Mouse (Mus musculus): ENCODE results near the gene Eea1. TPM values are rescaled to one million over a fixed set of nuclear protein-coding genes. Genes with fewer than 3 reads are reported as not detected.
A peak's percentile ranks its signal among the peaks of the same experiment; 100 is the strongest.

Eea1 gene
- polyA plus RNA-seq, 1 experiment from 2014 or later, result 15.9 TPM

GRCm38 (mm10) chr10:95991176-95991575 is 50.7 kb downstream of the Eea1 start:
- no peak for ATAC-seq (ENCODE audit: extremely low read depth, insufficient number of reproducible peaks, low FRiP score, low TSS enrichment)
- WGBS, result 70% methylated on average over 1 of the region's 1 CpGs
- H3K9ac ChIP-seq, result no peak overlapping the region

DNA sequence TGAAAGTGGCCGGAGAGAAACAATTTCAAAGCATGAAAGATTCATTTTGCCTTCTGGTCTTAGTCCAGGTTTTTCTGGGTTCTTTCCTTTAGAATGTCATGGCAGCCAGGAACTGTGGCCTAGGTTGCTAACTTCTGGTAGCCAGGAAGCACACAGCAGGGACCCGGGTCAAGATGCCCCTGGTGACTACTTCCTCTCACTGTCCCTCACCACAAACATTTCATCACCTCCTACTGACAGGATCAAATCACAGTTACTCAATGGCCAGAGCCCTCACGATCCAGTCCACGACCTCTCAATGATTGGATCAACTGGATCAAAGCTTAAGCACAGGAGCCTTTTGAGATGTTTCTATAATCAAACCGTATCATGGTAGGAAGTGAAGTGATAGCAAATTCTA is 60.5 kb downstream of the Eea1 start:
- no peaks in the 10 kb centered on the region for H3K4me1 ChIP-seq
- H3K27ac ChIP-seq (replicated peaks), result no peak overlapping the region
- peaks cover 42% of the 10 kb centered on the region for H3K36me3 ChIP-seq
- no peak overlapping the region for H3K4me3 ChIP-seq
- H3K9ac ChIP-seq, result no peak overlapping the region
- H3K27me3 ChIP-seq (replicated peaks), result no peaks in the 10 kb centered on the region
- H3K4me2 ChIP-seq, result no peak overlapping the region
- WGBS, result 60% methylated on average over 5 of the region's 5 CpGs
- no peak for ATAC-seq (ENCODE audit: extremely low read depth, insufficient number of reproducible peaks, low FRiP score, low TSS enrichment)
- no peaks in the 10 kb centered on the region for H3K9me3 ChIP-seq

More at GRCm38 (mm10) chr10:95991176-95991575, 50.7 kb downstream of the Eea1 start:
- Histone ChIP-seq H3K27ac (replicated peaks) (no peak overlapping the region), H3K4me3 (no peak overlapping the region), H3K4me1 (no peaks in the 10 kb centered on the region), H3K9me3 (no peaks in the 10 kb centered on the region), H3K4me2 (no peak overlapping the region), H3K27me3 (replicated peaks) (no peaks in the 10 kb centered on the region), H3K36me3 (peaks cover 7% of the 10 kb centered on the region; the same call in 1 of the 2 replicates)

- Histone ChIP-seq H3K27ac (replicated peaks) (no peak overlapping the region), H3K27me3 (replicated peaks) (no peaks in the 10 kb centered on the region), H3K36me3 (peaks cover 69% of the 10 kb centered on the region), H3K9me3 (no peaks in the 10 kb centered on the region), H3K4me3 (no peak overlapping the region), H3K4me1 (no peaks in the 10 kb centered on the region), H3K4me2 (no peak overlapping the region), H3K9ac (no peak overlapping the region)
- ATAC-seq (ENCODE audit: extremely low read depth, insufficient number of reproducible peaks, low FRiP score, low TSS enrichment), result no peak
Measured at GRCm38 (mm10) chr10:96015738-96016137, 75.3 kb downstream of the Eea1 start.

DNA sequence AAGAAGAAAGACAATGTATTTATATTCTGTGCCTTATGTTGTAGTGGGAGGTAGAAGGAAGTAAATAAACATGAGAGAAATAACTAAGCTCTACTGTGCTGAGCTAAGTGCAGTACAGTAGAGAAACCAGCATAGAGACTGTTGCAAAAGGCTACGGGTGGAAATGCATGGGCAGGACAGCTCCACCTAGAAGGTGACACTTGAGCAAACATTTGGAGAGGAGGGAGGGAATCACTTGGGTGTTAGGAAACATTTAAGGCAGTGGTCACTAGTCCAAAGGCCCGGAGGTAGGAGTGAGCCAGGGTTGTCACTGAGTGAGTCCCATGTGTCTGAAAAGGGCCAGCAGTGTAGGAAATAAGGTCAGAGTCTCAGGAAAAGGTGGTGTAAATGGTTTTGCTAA is 77.0 kb downstream of the Eea1 start:
- H3K4me3 ChIP-seq, result no peak overlapping the region
- no peak overlapping the region for H3K9ac ChIP-seq
- H3K27ac ChIP-seq (replicated peaks), result no peak overlapping the region
- no peaks in the 10 kb centered on the region for H3K9me3 ChIP-seq
- no peak for ATAC-seq (ENCODE audit: extremely low read depth, insufficient number of reproducible peaks, low FRiP score, low TSS enrichment)
- H3K27me3 ChIP-seq (replicated peaks), result no peaks in the 10 kb centered on the region
- WGBS, result 76% methylated on average over 2 of the region's 2 CpGs
- peaks cover 60% of the 10 kb centered on the region for H3K36me3 ChIP-seq
- no peak overlapping the region for H3K4me2 ChIP-seq
- no peaks in the 10 kb centered on the region for H3K4me1 ChIP-seq

- H3K27me3 ChIP-seq (replicated peaks), result no peaks in the 10 kb centered on the region
- ATAC-seq (ENCODE audit: extremely low read depth, insufficient number of reproducible peaks, low FRiP score, low TSS enrichment), result no peak
Measured at GRCm38 (mm10) chr10:96033356-96033984, 93.0 kb downstream of the Eea1 start.

GRCm38 (mm10) chr10:96034106-96034505 is 93.7 kb downstream of the Eea1 start:
- Histone ChIP-seq H3K9ac (no peak overlapping the region), H3K4me3 (no peak overlapping the region), H3K36me3 (peaks cover 35% of the 10 kb centered on the region), H3K4me2 (no peak overlapping the region), H3K27ac (replicated peaks) (no peak overlapping the region), H3K4me1 (0 out of 2 replicates have a peak, but pooled peaks cover 3% of the 10 kb centered on the region), H3K27me3 (replicated peaks) (no peaks in the 10 kb centered on the region), H3K9me3 (no peaks in the 10 kb centered on the region)
- ATAC-seq (ENCODE audit: extremely low read depth, insufficient number of reproducible peaks, low FRiP score, low TSS enrichment), result no peak
- WGBS, result 74% methylated on average over 3 of the region's 3 CpGs

More at GRCm38 (mm10) chr10:96033356-96033984, 93.0 kb downstream of the Eea1 start:
- Histone ChIP-seq H3K4me3 (no peak overlapping the region), H3K4me2 (no peak overlapping the region), H3K9ac (no peak overlapping the region), H3K27ac (replicated peaks) (no peak overlapping the region), H3K4me1 (0 out of 2 replicates have a peak, but pooled peaks cover 3% of the 10 kb centered on the region), H3K9me3 (no peaks in the 10 kb centered on the region), H3K36me3 (peaks cover 29% of the 10 kb centered on the region)
- WGBS, result 42% methylated on average over 10 of the region's 10 CpGs

DNA sequence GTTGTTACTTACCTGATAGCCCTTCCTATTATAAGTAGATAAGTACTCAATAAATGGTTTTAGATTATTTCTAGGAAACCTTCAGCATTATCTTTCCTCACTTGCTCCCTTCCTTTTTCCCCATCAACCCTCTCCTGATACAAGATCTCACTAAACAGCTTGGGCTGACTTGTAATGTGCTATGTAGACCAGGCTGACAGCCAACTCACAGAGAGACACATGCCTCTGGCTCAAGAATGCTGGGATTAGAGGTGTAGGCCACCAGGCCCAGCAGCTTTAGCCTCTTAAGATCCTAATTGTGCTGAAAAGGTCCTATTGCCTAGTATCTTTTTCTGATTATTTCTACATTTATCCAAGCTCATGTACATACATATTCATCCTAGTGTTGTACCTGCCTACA is 95.5 kb downstream of the Eea1 start:
- Histone ChIP-seq H3K9me3 (no peaks in the 10 kb centered on the region), H3K4me3 (no peak overlapping the region), H3K27ac (replicated peaks) (no peak overlapping the region), H3K4me1 (0 out of 2 replicates have a peak, but pooled peaks cover 3% of the 10 kb centered on the region), H3K36me3 (peaks cover 51% of the 10 kb centered on the region), H3K27me3 (replicated peaks) (no peaks in the 10 kb centered on the region), H3K9ac (no peak overlapping the region), H3K4me2 (no peak overlapping the region)
- no peak for ATAC-seq (ENCODE audit: extremely low read depth, insufficient number of reproducible peaks, low FRiP score, low TSS enrichment)

DNA sequence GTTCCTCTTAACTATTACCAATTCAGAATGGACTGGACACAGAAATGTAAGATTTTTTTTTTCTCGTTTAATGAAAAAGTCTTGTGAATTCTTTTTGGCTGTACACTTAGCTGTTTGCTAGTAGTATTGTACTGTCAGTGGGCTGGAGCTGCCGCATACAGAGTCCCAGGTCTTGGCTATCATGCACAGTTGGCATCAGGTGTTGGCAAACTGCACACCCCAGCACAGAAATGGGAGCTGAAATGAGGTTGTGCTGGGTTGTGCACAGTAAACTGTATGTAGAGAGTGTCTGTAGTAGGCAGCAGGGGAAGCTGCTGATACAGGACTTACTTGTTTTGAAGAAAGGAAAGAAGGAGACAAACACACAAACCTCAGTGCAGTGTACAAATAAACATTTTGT is 103.8 kb downstream of the Eea1 start:
- 86% methylated on average over 2 of the region's 2 CpGs for WGBS
- H3K4me2 ChIP-seq, result no peak overlapping the region
- peaks cover 21% of the 10 kb centered on the region for H3K4me1 ChIP-seq
- no peaks in the 10 kb centered on the region for H3K9me3 ChIP-seq
- H3K9ac ChIP-seq, result no peak overlapping the region
- H3K4me3 ChIP-seq, result no peak overlapping the region
- H3K27me3 ChIP-seq (replicated peaks), result no peaks in the 10 kb centered on the region
- H3K27ac ChIP-seq (replicated peaks), result no peak overlapping the region
- ATAC-seq (ENCODE audit: extremely low read depth, insufficient number of reproducible peaks, low FRiP score, low TSS enrichment), result no peak
- peaks cover 45% of the 10 kb centered on the region for H3K36me3 ChIP-seq

- Histone ChIP-seq H3K27me3 (replicated peaks) (no peaks in the 10 kb centered on the region), H3K4me1 (peaks cover 26% of the 10 kb centered on the region), H3K27ac (replicated peaks) (peak overlapping the region; percentile 84), H3K36me3 (peaks cover 12% of the 10 kb centered on the region), H3K9me3 (no peaks in the 10 kb centered on the region), H3K4me3 (no peak overlapping the region), H3K9ac (no peak overlapping the region), H3K4me2 (peak overlapping the region; percentile 51)
- no peak for ATAC-seq (ENCODE audit: extremely low read depth, insufficient number of reproducible peaks, low FRiP score, low TSS enrichment)
- 8% methylated on average over 9 of the region's 9 CpGs for WGBS
Measured at GRCm38 (mm10) chr10:96047960-96048536, 107.6 kb downstream of the Eea1 start.

DNA sequence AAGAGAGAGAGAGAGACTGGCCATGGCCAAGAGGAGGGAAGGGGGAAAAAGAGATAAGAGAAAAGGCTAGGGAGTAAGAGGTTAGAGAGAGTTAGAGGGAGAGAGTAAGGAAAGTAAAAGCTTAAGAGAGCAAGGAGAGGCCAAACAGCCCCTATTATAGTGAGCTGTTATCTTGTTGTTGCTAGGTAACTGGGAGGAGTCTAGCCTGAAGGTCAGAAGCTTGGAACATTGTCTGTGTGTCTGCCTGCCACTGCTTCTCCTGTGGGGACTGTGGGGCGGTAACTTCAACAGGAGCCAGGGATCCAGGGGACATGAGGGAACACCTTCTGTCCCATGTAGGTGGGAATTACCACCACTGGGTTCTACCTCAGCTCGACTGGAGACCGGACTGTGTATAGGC is 108.1 kb downstream of the Eea1 start:
- Histone ChIP-seq H3K4me3 (no peak overlapping the region), H3K27me3 (replicated peaks) (no peaks in the 10 kb centered on the region), H3K36me3 (peaks cover 10% of the 10 kb centered on the region; the same call in 1 of the 2 replicates), H3K9ac (no peak overlapping the region), H3K9me3 (no peaks in the 10 kb centered on the region), H3K27ac (replicated peaks) (peak overlapping the region; percentile 84), H3K4me1 (peaks cover 26% of the 10 kb centered on the region), H3K4me2 (peak overlapping the region; percentile 51)
- no peak for ATAC-seq (ENCODE audit: extremely low read depth, insufficient number of reproducible peaks, low FRiP score, low TSS enrichment)
- 52% methylated on average over 3 of the region's 3 CpGs for WGBS

DNA sequence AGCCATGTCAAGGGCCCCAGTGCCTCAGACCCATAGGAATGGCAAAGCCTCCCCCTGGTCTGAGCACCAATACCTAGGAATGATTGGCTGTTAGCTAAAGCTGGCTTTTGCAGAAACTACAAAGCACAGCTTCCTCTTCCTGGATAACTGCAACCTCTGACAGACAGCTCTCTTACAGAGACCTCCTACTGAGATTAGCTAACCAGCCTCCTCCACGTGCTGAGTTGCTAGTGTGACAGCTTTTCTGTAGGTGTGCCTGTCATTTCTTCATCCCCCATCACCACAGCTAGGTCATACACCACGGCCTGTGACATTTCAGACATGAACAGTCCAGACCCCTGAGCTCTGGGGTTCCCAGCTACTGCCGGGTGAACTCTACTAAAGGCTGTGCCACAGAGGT is 126.9 kb downstream of the Eea1 start:
- no peaks in the 10 kb centered on the region for H3K27me3 ChIP-seq (replicated peaks)
- no peak overlapping the region for H3K9ac ChIP-seq
- no peaks in the 10 kb centered on the region for H3K9me3 ChIP-seq
- no peak for ATAC-seq (ENCODE audit: extremely low read depth, insufficient number of reproducible peaks, low FRiP score, low TSS enrichment)
- WGBS, result 33% methylated on average over 3 of the region's 3 CpGs
- H3K4me1 ChIP-seq, result no peaks in the 10 kb centered on the region
- H3K4me2 ChIP-seq, result no peak overlapping the region
- no peak overlapping the region for H3K27ac ChIP-seq (replicated peaks)
- H3K36me3 ChIP-seq, result no peaks in the 10 kb centered on the region
- no peak overlapping the region for H3K4me3 ChIP-seq

- peaks cover 11% of the 10 kb centered on the region for H3K4me1 ChIP-seq
- no peak for ATAC-seq (ENCODE audit: extremely low read depth, insufficient number of reproducible peaks, low FRiP score, low TSS enrichment)
- 63% methylated on average over 7 of the region's 7 CpGs for WGBS
Measured at GRCm38 (mm10) chr10:96074386-96074785, 133.9 kb downstream of the Eea1 start.

More at GRCm38 (mm10) chr10:96074386-96074785, 133.9 kb downstream of the Eea1 start:
- H3K27ac ChIP-seq (replicated peaks), result no peak overlapping the region
- H3K4me2 ChIP-seq, result no peak overlapping the region
- H3K4me3 ChIP-seq, result no peak overlapping the region
- no peaks in the 10 kb centered on the region for H3K9me3 ChIP-seq
- H3K27me3 ChIP-seq (replicated peaks), result no peaks in the 10 kb centered on the region
- no peak overlapping the region for H3K9ac ChIP-seq
- H3K36me3 ChIP-seq, result no peaks in the 10 kb centered on the region

Measured in heart, embryonic 13.5 days (tissue).